Mouse (Mus musculus) midbrain, postnatal 0 days (tissue): ENCODE measurements around the gene Csf2ra. TPM values are rescaled to one million over a fixed set of nuclear protein-coding genes. Genes with fewer than 3 reads are reported as not detected.
"Not testable (repeated sequence)": the region's sequence is repeated elsewhere in the genome, so short reads cannot be mapped to it uniquely, and the experiment has no call there.

Source experiments
- ATAC-seq: fragments of 200-750 bp; cut with Nextera tagmentation; 2 replicates; pipeline ENCODE4 v1.8.0; 2017; ENCODE audit warnings: moderate number of reproducible peaks, mild to moderate bottlenecking, moderate TSS enrichment, moderate library complexity; ENCODE audit not compliant: low FRiP score
- DNase-seq: peaks from one replicate; pipeline ENCODE4 v3.0.0-alpha.2; 2015; ENCODE audit warnings: low spot score
- H3K27ac ChIP-seq: fragments of 300-500 bp; sonication (generic); 2 replicates; pipeline ENCODE4 v1.5.1; 2014; ENCODE audit warnings: low read depth, mild to moderate bottlenecking, low read length, mixed read lengths
- H3K27me3 ChIP-seq: fragments of 300-500 bp; sonication (generic); 2 replicates; pipeline ENCODE4 v1.6.1; 2014; ENCODE audit warnings: low read length, control low read depth, mixed read lengths; ENCODE audit not compliant: insufficient read depth
- H3K36me3 ChIP-seq: fragments of 300-500 bp; sonication (generic); 2 replicates; pipeline ENCODE4 v1.6.1; 2014; ENCODE audit warnings: low read length, control low read depth, mixed read lengths; ENCODE audit not compliant: insufficient read depth
- H3K4me1 ChIP-seq: fragments of 300-500 bp; sonication (generic); 2 replicates; pipeline ENCODE4 v1.6.1; 2014; ENCODE audit warnings: mild to moderate bottlenecking, control low read depth, antibody characterized with exemption, low read length, mixed read lengths; ENCODE audit not compliant: insufficient read depth
- H3K4me2 ChIP-seq: fragments of 300-500 bp; sonication (generic); 2 replicates; pipeline ENCODE4 v1.6.1; 2014; ENCODE audit warnings: low read depth, mild to moderate bottlenecking, low read length, mixed read lengths; ENCODE audit not compliant: poor library complexity, severe bottlenecking
- H3K4me3 ChIP-seq: fragments of 300-500 bp; sonication (generic); 2 replicates; pipeline ENCODE4 v1.5.1; 2014; ENCODE audit warnings: low read depth, mild to moderate bottlenecking, low read length, moderate library complexity
- H3K9ac ChIP-seq: fragments of 300-500 bp; sonication (generic); replicated peaks from 2 replicates; pipeline ENCODE4 v1.6.1; 2014; ENCODE audit warnings: mild to moderate bottlenecking, low read length, moderate library complexity, mixed read lengths; ENCODE audit not compliant: poor library complexity, severe bottlenecking
- H3K9me3 ChIP-seq: fragments of 300-500 bp; sonication (generic); 2 replicates; pipeline ENCODE4 v1.6.1; 2016; ENCODE audit warnings: low read length, control low read depth
- CTCF ChIP-seq: IDR thresholded peaks from 2 replicates; pipeline ENCODE4 v1.5.1; 2016; ENCODE audit warnings: antibody characterized with exemption, mild to moderate bottlenecking
- WGBS: fragments of 180-500 bp; shearing (Covaris S2); extraction: QIAGEN DNeasy Blood & Tissue Kit; methylation state at CpG from one replicate; pipeline ENCODE4 v1.1.7; 2014; 5-methylcytosine and 5-hydroxymethylcytosine counted together
- polyA plus RNA-seq: library from polyadenylated mRNA; unstranded; fragments of >200 nt; fragmentation: Nextera tagmentation; extraction: Ambion mirVana; gene quantifications from 2 replicates; pipeline ENCODE4 v1.2.1, GENCODE M21; 2015
- total RNA-seq: library from RNA; depleted of rRNA; stranded (reverse); fragments of >200 nt; gene quantifications from 2 replicates; pipeline ENCODE4 v1.2.3, GENCODE M21; 2014; rRNA removed

The Csf2ra gene
- total RNA-seq (47.0 and 52.1 TPM in 2 replicates), polyA plus RNA-seq (42.8 and 53.2 TPM in 2 replicates)

DNA sequence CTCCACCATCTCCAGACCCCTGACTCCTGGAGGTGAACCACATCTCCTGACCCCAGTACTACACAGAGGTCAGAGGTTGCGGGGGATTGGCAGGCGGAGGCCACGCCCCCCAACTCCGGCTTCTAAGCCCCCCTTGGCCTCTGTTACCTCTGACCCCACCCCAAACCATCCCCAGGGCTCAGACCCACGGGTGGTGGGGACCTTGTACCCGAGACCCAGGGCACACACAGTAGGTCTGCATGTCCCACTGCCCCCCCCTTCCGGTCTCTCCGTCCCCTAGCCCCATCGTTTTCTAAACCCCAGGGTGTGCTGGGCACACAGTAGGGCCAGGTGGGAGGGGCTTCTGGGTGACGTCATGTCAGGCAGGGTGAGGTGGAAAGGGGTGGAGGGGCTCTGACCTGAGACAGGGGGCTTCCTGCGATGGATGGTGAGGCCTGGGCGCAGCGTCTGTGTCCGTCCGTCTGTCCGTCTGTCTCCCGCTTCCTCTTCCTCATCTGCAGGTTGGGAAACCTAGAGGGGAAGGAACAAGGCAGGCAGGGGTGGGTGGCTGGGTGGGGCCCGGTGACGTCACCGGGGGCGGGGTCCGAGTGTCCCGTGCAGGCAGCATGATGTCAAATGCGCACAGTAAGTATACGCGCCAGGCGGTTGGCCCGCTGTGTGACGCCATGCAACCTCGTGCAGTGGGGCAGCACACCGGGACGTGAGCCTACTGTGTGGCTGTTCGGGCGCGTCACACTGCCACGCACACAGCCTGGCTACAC is at the start of gene Csf2ra:
Gene Csf2ra (minus strand): TSS at position 489 of the 761 bp plus-strand sequence.
- Histone ChIP-seq H3K4me1 (no peaks in the 10 kb centered on the region; the same call in 1 of the 2 replicates), H3K4me2 (peak within 1 kb of the TSS; percentile 81), H3K36me3 (no peaks in the 10 kb centered on the region), H3K9ac (peak within 1 kb of the TSS; percentile 52), H3K27ac (peak within 1 kb of the TSS; percentile 95), H3K27me3 (no peaks in the 10 kb centered on the region), H3K4me3 (peak within 1 kb of the TSS; percentile 57), H3K9me3 (no peaks in the 10 kb centered on the region)
- DNase-seq (no peak), ATAC-seq (no peak)
- WGBS = 67% methylated on average over 35 of the region's 36 CpGs
- no peak for TF ChIP-seq CTCF

- ATAC-seq (no peak), DNase-seq (no peak)
- Histone ChIP-seq H3K9me3 (no peaks in the 10 kb centered on the region), H3K4me1 (no peaks in the 10 kb centered on the region), H3K4me2 (no peak overlapping the region), H3K9ac (no peak overlapping the region), H3K4me3 (no peak overlapping the region), H3K27me3 (no peaks in the 10 kb centered on the region), H3K36me3 (no peaks in the 10 kb centered on the region), H3K27ac (no peak overlapping the region)
- WGBS = 90% methylated on average over 1 of the region's 1 CpGs
- TF ChIP-seq CTCF = no peak
Observed at GRCm38 (mm10) chr19:61275446-61275845, 47.2 kb upstream of the Csf2ra start.

DNA sequence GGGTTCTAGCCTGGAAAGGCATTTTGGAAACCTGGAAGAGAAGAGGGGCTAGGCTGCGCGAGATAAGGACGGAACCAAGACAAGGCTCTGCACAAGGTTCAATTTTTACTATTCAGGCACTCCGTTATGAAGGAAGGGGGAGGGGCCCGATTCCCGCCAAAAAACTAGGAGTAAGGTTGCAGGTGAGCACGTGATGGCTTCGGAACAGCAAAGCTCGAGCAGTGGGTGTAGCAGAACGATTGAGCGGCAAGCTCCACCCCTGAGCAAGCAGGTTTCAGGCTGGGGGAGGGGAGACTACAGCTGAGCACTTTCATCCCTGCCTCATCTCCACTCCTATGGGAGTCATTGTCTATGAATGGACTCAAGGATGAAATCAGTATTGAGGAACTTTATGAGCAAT is 40.9 kb upstream of the Csf2ra start:
- not testable (repeated sequence) for H3K4me3 ChIP-seq, H3K27ac ChIP-seq, H3K9me3 ChIP-seq, H3K27me3 ChIP-seq, ATAC-seq, H3K9ac ChIP-seq, DNase-seq, H3K36me3 ChIP-seq, H3K4me1 ChIP-seq, H3K4me2 ChIP-seq
- 37% methylated on average over 11 of the region's 11 CpGs for WGBS

DNA sequence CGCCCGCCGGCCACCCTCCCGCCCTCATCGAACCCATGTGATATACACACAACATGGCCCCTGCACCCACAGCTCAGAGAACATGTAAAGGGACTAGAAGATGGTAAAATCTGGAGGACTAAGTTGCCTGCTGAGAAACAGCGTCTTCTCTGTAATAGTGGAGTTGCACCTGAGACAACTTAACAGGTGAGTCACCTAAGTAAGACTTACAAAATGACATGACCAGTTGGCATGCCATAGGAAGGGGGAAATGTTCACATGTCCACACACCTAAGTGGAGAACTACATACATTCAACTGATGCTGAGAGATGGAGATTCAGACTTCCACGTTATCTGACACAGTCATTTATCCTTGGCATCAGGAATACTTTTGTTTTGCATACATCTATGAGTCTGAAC is 38.9 kb upstream of the Csf2ra start:
- no peak for TF ChIP-seq CTCF

GRCm38 (mm10) chr19:61266651-61267050 is 38.4 kb upstream of the Csf2ra start:
- Histone ChIP-seq H3K36me3 (no peaks in the 10 kb centered on the region), H3K4me3 (no peak overlapping the region), H3K9me3 (no peaks in the 10 kb centered on the region), H3K4me2 (no peak overlapping the region), H3K27me3 (no peaks in the 10 kb centered on the region), H3K4me1 (no peaks in the 10 kb centered on the region), H3K27ac (no peak overlapping the region), H3K9ac (no peak overlapping the region)
- WGBS = 6% methylated on average over 24 of the region's 26 CpGs
- no peak for ATAC-seq
- no peak for TF ChIP-seq CTCF
- peak; percentile 35 for DNase-seq

More for the DNA sequence above, 38.9 kb upstream of the Csf2ra start:
- Histone ChIP-seq H3K36me3 (no peaks in the 10 kb centered on the region), H3K27me3 (no peaks in the 10 kb centered on the region), H3K9me3 (no peaks in the 10 kb centered on the region), H3K4me3 (no peak overlapping the region), H3K27ac (no peak overlapping the region), H3K4me2 (no peak overlapping the region), H3K4me1 (no peaks in the 10 kb centered on the region), H3K9ac (no peak overlapping the region)
- DNase-seq (peak; percentile 0), ATAC-seq (no peak)
- 18% methylated on average over 7 of the region's 7 CpGs for WGBS

DNA sequence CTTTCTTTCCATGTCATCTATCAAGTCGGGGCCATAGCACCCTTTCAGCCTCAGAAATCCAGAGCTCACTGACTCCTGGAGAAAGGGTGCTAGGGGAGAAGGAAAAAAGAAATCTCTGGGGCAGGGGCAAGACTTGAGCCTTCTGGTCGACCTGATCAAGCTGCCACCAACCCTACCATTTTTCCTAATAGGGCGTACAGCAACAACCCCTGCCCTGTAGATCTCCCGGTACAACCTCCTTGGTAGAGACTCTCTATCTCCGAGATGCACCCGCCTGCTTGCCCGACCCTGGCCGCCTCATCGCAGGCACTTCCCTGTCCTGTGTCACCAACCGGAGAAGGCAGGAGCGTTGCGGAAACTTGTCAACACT is 38.0 kb upstream of the Csf2ra start:
- Histone ChIP-seq H3K27me3 (no peaks in the 10 kb centered on the region), H3K9me3 (no peaks in the 10 kb centered on the region), H3K4me3 (no peak overlapping the region), H3K4me2 (no peak overlapping the region), H3K9ac (no peak overlapping the region), H3K4me1 (no peaks in the 10 kb centered on the region), H3K36me3 (no peaks in the 10 kb centered on the region), H3K27ac (no peak overlapping the region)
- no peak for TF ChIP-seq CTCF
- WGBS = 1% methylated on average over 12 of the region's 12 CpGs
- peak; percentile 27 for DNase-seq
- ATAC-seq = no peak
